Mouse (Mus musculus) C2C12 (cell line): ENCODE results near the gene Dmgdh. TPM values are rescaled to one million over a fixed set of nuclear protein-coding genes. Genes with fewer than 3 reads are reported as not detected.

Experiments
- H3K27me3 ChIP-seq: one replicate; pipeline ENCODE4 v1.6.1; 2011; ENCODE audit not compliant: control insufficient read depth, insufficient read depth, insufficient read length
- H3K36me3 ChIP-seq: one replicate; pipeline ENCODE4 v1.6.1; 2011; ENCODE audit not compliant: control insufficient read depth, insufficient read depth
- H3K4me3 ChIP-seq: one replicate; pipeline ENCODE4 v1.5.1; 2011; ENCODE audit warnings: mild to moderate bottlenecking, control low read depth; ENCODE audit not compliant: poor library complexity, insufficient read depth, severe bottlenecking
- H3K79me2 ChIP-seq: one replicate; pipeline ENCODE4 v1.6.1; 2011; ENCODE audit not compliant: control insufficient read depth, insufficient read depth
- H3K79me3 ChIP-seq: one replicate; pipeline ENCODE4 v1.6.1; 2011; ENCODE audit warnings: low read depth, control low read depth
- H3ac ChIP-seq: one replicate; pipeline ENCODE3; 2011; ENCODE audit warnings: low read depth; ENCODE audit not compliant: control insufficient read depth, insufficient read length
- CEBPB ChIP-seq: IDR thresholded peaks from one replicate; pipeline ENCODE4 v1.6.1; 2011; ENCODE audit warnings: low read depth, mild to moderate bottlenecking, control low read depth, moderate library complexity
- CTCF ChIP-seq: IDR thresholded peaks from one replicate; pipeline ENCODE4 v1.5.1; 2011; ENCODE audit not compliant: control insufficient read depth, insufficient read depth, insufficient read length
- FOSL1 ChIP-seq: IDR thresholded peaks from one replicate; pipeline ENCODE4 v1.8.0; 2011; ENCODE audit warnings: mild to moderate bottlenecking, low read length; ENCODE audit not compliant: poor library complexity, insufficient read depth, severe bottlenecking
- MAX ChIP-seq: IDR thresholded peaks from one replicate; pipeline ENCODE4 v1.6.1; 2011; ENCODE audit warnings: mild to moderate bottlenecking, control low read depth
- MYOD1 ChIP-seq: IDR thresholded peaks from one replicate; pipeline ENCODE4 v1.6.1; 2011; ENCODE audit warnings: low read depth; ENCODE audit not compliant: control insufficient read depth, insufficient read length
- MYOG ChIP-seq: IDR thresholded peaks from one replicate; pipeline ENCODE4 v1.6.1; 2011; ENCODE audit not compliant: control insufficient read depth, insufficient read length; ENCODE audit errors: extremely low read depth
- USF1 ChIP-seq: IDR thresholded peaks from one replicate; pipeline ENCODE4 v1.6.1; 2011; ENCODE audit warnings: low read depth, mild to moderate bottlenecking, control low read depth, moderate library complexity
- polyA plus RNA-seq: library from polyadenylated mRNA; unstranded; fragments of >200 nt; fragmentation: generic; extraction: Trizol; gene quantifications from one replicate; pipeline ENCODE4 v1.2.1, GENCODE M21; 2012; ENCODE audit warnings: missing spikeins

The Dmgdh gene
- polyA plus RNA-seq, 1 experiment = not detected

DNA sequence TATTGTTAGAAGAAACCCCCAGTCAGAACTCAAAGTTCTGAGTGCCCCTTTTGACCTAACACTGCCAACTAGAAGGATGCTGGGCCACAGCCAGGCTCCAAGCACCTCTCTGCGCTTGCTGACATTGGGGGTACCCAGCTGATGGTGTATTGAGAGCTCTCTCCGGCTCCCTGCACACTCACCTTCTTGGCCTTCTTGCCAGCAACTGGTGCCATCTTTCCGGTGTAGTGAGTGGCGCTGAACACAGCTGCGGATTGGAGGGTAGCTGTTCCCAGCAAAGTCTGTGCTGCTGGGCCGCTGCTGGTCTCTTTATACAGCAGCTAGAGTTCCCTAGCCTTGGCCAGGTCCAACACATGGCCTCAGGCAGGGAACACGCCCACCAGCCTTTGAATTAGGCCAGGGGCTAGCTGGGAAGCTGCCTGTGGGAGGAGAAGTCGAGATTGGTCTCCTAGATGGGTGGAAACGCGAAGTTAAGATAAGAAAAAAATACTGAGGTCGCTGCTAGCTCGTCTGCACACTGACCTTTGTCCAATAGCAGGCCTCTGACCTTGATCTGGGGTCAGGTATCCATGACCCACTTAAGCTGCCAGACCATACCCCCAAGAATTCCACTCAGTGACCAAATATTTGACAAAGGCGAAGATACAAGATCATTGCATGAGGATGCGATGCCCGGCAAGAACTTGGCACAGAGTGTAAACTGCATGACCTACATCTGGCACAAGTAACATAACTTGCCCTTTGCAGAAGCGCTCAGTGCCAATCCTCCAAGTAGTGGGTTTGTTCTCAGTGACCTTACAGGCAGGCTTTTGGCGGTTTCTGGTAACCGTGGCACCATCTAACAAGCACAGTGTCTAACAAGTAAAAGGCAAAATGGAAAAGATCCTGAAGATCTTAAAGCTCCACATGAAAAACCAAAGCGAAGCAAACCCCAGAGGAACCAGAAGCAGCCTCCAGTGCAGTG is 36.7 kb upstream of the Dmgdh start, which contains the start of gene Bhmt:
Bhmt (minus strand) TSS at position 680 of the 964 bp plus-strand sequence.
- no peaks in the 10 kb centered on the region for H3K79me2 ChIP-seq
- H3K79me3 ChIP-seq = no peaks in the 10 kb centered on the region
- peaks cover 18% of the 10 kb centered on the region for H3K27me3 ChIP-seq
- no peaks in the 10 kb centered on the region for H3K36me3 ChIP-seq
- H3K4me3 ChIP-seq = no peak within 1 kb of the TSS
- H3ac ChIP-seq = no peak within 1 kb of the TSS
- TF ChIP-seq USF1 = no peak
- no peak for TF ChIP-seq CEBPB
- no peak for TF ChIP-seq MAX
- no peak for TF ChIP-seq MYOD1
- TF ChIP-seq MYOG = no peak
- TF ChIP-seq CTCF = no peak

DNA sequence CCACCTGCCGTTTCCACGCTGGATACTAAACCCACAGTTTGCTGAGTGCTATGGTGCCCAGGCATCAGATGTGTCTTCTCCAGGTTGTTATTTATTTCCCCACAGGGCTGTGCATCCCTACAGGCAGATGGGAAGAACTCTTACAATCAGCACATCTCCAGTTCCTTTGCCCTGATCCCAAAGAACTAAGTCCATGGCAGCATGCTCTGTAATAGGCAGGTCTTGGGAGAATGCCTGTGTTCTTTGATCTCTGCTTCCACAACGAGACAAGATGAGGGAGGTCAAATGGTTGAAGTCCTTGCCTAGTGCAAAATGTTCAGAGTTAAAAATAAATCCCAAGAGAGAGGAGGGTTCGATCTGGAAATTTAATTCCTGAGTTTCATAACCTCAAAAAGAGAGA is 34.6 kb upstream of the Dmgdh start:
- H3K79me3 ChIP-seq = no peaks in the 10 kb centered on the region
- peaks cover 13% of the 10 kb centered on the region for H3K27me3 ChIP-seq
- H3K36me3 ChIP-seq = no peaks in the 10 kb centered on the region
- no peak for TF ChIP-seq CTCF
- no peak for TF ChIP-seq USF1
- TF ChIP-seq CEBPB = no peak
- no peak for TF ChIP-seq FOSL1
- no peak for TF ChIP-seq MYOG
- TF ChIP-seq MAX = no peak
- TF ChIP-seq MYOD1 = no peak
- H3K79me2 ChIP-seq = no peaks in the 10 kb centered on the region
- H3ac ChIP-seq = no peak overlapping the region
- H3K4me3 ChIP-seq = no peak overlapping the region

DNA sequence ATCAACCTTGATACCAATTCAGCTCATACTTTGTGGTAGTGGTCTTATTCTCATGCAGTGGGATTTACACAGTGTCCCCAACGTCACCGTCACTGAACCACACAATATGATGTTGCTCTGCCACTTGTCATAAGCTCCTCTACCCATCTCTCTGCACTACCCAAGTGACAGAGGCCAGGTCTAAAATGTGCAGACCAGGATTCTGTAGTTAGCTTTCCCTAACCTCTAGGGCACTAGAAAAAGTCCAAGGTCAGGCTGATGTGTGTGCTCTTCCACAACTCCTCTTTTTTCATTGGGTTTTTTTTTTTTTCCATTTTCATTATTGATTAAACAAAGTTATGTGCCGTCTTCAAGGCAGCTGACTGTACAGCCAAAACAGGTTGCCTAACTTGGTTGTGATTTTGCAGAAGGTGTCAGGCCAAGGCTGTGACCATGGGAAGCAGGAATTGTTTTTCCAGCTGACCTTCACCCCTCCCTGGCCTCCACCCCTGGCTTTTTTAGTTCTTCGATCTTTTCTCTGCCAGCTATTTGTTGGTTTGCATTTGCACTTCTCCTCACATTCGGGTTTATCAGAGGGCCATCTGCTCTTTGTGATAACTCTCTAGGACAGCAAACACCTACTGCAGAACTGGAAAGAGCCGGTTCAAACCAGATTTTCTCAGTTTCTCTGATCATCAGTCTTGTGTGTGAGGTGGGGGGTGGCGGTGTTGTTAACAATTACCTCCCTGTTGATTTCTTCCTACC is 25.7 kb upstream of the Dmgdh start:
- H3ac ChIP-seq = no peak overlapping the region
- no peaks in the 10 kb centered on the region for H3K27me3 ChIP-seq
- H3K79me2 ChIP-seq = no peaks in the 10 kb centered on the region
- TF ChIP-seq FOSL1 (no peak), CTCF (no peak), MYOG (no peak), MAX (no peak), MYOD1 (no peak), CEBPB (no peak), USF1 (no peak)
- H3K79me3 ChIP-seq = no peaks in the 10 kb centered on the region
- H3K36me3 ChIP-seq = no peaks in the 10 kb centered on the region
- no peak overlapping the region for H3K4me3 ChIP-seq

DNA sequence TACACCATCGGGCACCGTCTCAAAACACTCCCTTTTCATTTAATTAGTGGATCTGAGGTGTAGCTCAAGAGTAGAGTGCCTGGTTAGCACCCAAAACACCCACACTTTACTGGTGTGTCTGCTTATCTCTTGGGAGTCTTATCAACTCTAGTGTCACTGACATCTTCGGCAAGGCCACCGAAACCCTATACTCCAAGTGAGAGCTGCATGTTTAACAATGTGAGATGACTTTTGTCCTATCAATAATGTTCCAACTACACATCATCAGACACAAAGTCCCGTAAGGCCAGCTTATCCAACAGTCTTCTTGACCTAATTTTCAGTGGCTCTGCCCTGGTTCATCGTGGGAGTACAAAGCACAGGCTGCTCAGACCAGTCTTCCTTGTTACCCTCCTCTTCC is 20.9 kb upstream of the Dmgdh start:
- no peak overlapping the region for H3K4me3 ChIP-seq
- H3ac ChIP-seq = no peak overlapping the region
- TF ChIP-seq MYOD1 = no peak
- no peak for TF ChIP-seq USF1
- TF ChIP-seq CTCF = no peak
- no peak for TF ChIP-seq CEBPB
- no peak for TF ChIP-seq MYOG
- no peak for TF ChIP-seq FOSL1
- no peak for TF ChIP-seq MAX
- H3K79me2 ChIP-seq = no peaks in the 10 kb centered on the region
- H3K36me3 ChIP-seq = no peaks in the 10 kb centered on the region
- no peaks in the 10 kb centered on the region for H3K79me3 ChIP-seq
- H3K27me3 ChIP-seq = no peaks in the 10 kb centered on the region

DNA sequence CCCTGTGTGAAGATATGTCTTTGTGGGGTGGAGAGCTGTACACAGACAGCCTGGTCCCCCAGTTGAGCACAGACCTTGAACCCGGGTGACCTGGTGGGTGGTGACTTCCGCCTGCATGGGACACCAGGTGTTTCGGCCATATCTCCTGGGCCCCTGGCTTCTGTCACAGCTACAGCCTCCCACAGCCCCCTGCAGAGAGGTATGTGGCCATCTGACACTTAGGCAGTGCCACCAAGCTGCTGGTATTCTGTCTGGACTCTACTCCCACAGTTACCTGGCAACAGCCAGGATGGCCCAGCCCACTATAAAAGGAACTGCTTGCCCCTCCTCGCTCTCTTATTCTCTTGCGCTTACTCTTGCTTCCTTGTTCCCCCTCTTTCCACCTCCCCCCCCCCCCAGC is 16.3 kb upstream of the Dmgdh start:
- TF ChIP-seq MYOD1 (no peak), FOSL1 (no peak), USF1 (no peak), MYOG (no peak), CTCF (no peak), CEBPB (no peak), MAX (no peak)
- no peaks in the 10 kb centered on the region for H3K79me3 ChIP-seq
- H3K27me3 ChIP-seq = no peaks in the 10 kb centered on the region
- H3K79me2 ChIP-seq = no peaks in the 10 kb centered on the region
- H3K4me3 ChIP-seq = no peak overlapping the region
- no peaks in the 10 kb centered on the region for H3K36me3 ChIP-seq
- no peak overlapping the region for H3ac ChIP-seq
